Mouse (Mus musculus) cortical plate, adult 2 months (tissue): Measurements from ENCODE around the gene Plb1. TPM values are rescaled to one million over a fixed set of nuclear protein-coding genes. Genes with fewer than 3 reads are reported as not detected.

ENCODE experiments used
- H3K27ac ChIP-seq: fragments of 200-500 bp; 2 replicates; pipeline ENCODE4 v1.5.1; 2012; ENCODE audit warnings: low read length, control low read depth, inconsistent platforms; ENCODE audit not compliant: insufficient read depth
- H3K4me1 ChIP-seq: fragments of 200-500 bp; 2 replicates; pipeline ENCODE4 v1.6.1; 2011; ENCODE audit warnings: low read length; ENCODE audit not compliant: control insufficient read depth, insufficient read depth
- H3K4me3 ChIP-seq: fragments of 200-500 bp; 2 replicates; pipeline ENCODE4 v1.5.1; 2011; ENCODE audit warnings: mild to moderate bottlenecking, low read length, control low read depth; ENCODE audit not compliant: insufficient read depth
- CTCF ChIP-seq: fragments of 200-500 bp; IDR thresholded peaks from 2 replicates; pipeline ENCODE4 v1.5.1; 2011; ENCODE audit warnings: mild to moderate bottlenecking, control low read depth, low read length; ENCODE audit not compliant: insufficient read depth; ENCODE audit errors: extremely low read depth
- POLR2A ChIP-seq: fragments of 200-500 bp; IDR thresholded peaks from 2 replicates; pipeline ENCODE4 v1.6.1; 2011; ENCODE audit warnings: mild to moderate bottlenecking, low read length, control low read depth; ENCODE audit not compliant: insufficient read depth; ENCODE audit errors: extremely low read depth
- polyA plus RNA-seq: library from polyadenylated mRNA; depleted of rRNA; stranded (reverse); fragments of >200 nt; gene quantifications from 2 replicates; pipeline ENCODE4 v1.2.3, GENCODE M21; 2012

Gene Plb1
- polyA plus RNA-seq, 1 experiment = 5.0 TPM

- TF ChIP-seq POLR2A (no peak), CTCF (no peak)
- Histone ChIP-seq H3K27ac (no peak overlapping the region), H3K4me1 (no peaks in the 10 kb centered on the region), H3K4me3 (no peak overlapping the region)
Observed at GRCm38 (mm10) chr5:32286315-32286714, 53.8 kb downstream of the Plb1 start.

GRCm38 (mm10) chr5:32288021-32288420, 55.5 kb downstream of the Plb1 start:
- H3K27ac ChIP-seq = no peak overlapping the region
- H3K4me3 ChIP-seq = no peak overlapping the region
- TF ChIP-seq POLR2A (no peak), CTCF (no peak)
- no peaks in the 10 kb centered on the region for H3K4me1 ChIP-seq

GRCm38 (mm10) chr5:32291316-32291715, 58.8 kb downstream of the Plb1 start:
- TF ChIP-seq POLR2A (no peak), CTCF (no peak)
- H3K27ac ChIP-seq = no peak overlapping the region
- no peak overlapping the region for H3K4me3 ChIP-seq
- no peaks in the 10 kb centered on the region for H3K4me1 ChIP-seq

GRCm38 (mm10) chr5:32302991-32303921, 70.7 kb downstream of the Plb1 start:
- H3K4me1 ChIP-seq = no peaks in the 10 kb centered on the region
- H3K4me3 ChIP-seq = no peak overlapping the region
- peak; percentile 75 for TF ChIP-seq CTCF
- TF ChIP-seq POLR2A = no peak

GRCm38 (mm10) chr5:32307106-32307505, 74.6 kb downstream of the Plb1 start:
- TF ChIP-seq CTCF (no peak), POLR2A (no peak)
- Histone ChIP-seq H3K4me3 (no peak overlapping the region), H3K27ac (no peak overlapping the region), H3K4me1 (no peaks in the 10 kb centered on the region)

More at GRCm38 (mm10) chr5:32302991-32303921, 70.7 kb downstream of the Plb1 start:
- no peak overlapping the region for H3K27ac ChIP-seq

- TF ChIP-seq CTCF (no peak), POLR2A (no peak)
Observed at GRCm38 (mm10) chr5:32308647-32309046, 76.1 kb downstream of the Plb1 start.

GRCm38 (mm10) chr5:32309714-32310113, 77.2 kb downstream of the Plb1 start:
- H3K27ac ChIP-seq = no peak overlapping the region
- H3K4me1 ChIP-seq = peaks cover 3% of the 10 kb centered on the region
- H3K4me3 ChIP-seq = no peak overlapping the region
- TF ChIP-seq CTCF (no peak), POLR2A (no peak)

More at GRCm38 (mm10) chr5:32308647-32309046, 76.1 kb downstream of the Plb1 start:
- no peak overlapping the region for H3K4me3 ChIP-seq
- no peaks in the 10 kb centered on the region for H3K4me1 ChIP-seq
- H3K27ac ChIP-seq = no peak overlapping the region

GRCm38 (mm10) chr5:32310802-32311201, 78.3 kb downstream of the Plb1 start:
- Histone ChIP-seq H3K27ac (no peak overlapping the region), H3K4me1 (peaks cover 3% of the 10 kb centered on the region), H3K4me3 (no peak overlapping the region)
- no peak for TF ChIP-seq CTCF
- no peak for TF ChIP-seq POLR2A

GRCm38 (mm10) chr5:32311589-32312166, 79.2 kb downstream of the Plb1 start:
- Histone ChIP-seq H3K4me3 (no peak overlapping the region), H3K4me1 (peaks cover 3% of the 10 kb centered on the region), H3K27ac (no peak overlapping the region)
- no peak for TF ChIP-seq CTCF
- TF ChIP-seq POLR2A = no peak
